Mouse (Mus musculus) lung, postnatal 14 days (tissue): ENCODE data around the gene Tfip11.

Experiments
- DNase-seq: peaks from one replicate; pipeline ENCODE4 v3.0.0; 2021

Tfip11 gene

DNA sequence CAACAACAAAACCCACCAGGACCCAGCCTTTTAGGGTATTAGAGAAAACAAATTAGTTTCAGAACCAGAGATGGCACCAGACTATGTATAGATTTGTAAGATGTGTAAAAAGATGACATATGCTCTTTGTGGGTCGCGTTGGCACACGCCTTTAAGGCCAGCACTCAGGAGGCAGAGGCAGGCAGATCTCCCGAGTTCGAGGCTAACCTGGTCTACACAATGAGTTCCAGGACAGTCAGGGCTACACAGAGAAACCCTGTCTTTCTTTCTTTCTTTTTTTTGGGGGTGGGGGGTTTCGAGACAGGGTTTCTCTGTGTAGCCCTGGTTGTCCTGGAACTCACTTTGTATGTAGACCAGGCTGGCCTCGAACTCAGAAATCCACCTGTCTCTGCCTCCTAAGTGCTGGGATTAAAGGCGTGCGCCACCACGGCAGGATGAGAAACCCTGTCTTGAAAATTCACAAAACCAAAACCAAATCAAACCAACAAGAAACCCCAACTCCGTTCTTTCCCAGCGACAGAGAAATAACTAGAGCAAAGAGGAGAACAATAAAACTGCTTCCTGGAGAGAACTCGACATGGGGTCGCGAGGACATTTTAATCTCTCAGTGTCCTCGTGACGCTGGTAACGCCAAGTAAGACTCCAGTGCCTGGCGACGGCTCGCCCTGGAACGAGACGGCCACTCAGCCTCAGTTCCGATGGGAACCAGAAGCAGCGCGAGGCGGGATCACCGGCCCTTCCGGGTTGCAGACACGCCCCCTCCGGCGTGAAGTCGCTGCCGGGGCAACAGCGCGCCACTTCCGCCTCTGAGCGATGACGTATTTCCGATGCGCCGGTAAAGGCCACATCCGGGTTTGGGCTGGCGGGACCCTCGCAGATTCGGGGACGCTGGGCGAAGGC lies at the start of gene Tfip11:
TSS of gene Tfip11 (plus strand) at position 813 of the 900 bp plus-strand sequence.
- DNase-seq = peak; percentile 97

DNA sequence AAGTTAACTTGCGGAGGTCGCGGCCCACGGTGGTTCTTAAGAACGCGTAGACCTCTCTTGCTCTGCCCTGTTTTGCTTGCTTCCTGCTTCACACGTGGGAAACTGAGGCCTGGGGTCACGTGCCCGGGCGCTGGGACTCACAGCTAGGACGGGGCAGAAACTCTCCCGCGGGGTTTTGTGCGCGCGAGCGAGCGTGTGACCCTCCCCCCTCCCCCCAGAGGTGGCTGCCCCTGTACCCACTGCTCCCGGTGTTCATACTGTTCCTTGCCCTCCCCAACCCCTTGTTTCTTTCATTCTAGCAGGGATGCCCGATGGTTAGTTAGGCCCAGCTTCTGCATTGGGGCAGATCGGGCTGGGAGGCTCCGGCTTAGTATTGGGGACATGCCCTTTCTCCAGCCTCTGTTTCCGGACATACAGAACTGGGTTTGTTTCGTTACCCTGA lies 49.2 kb upstream of the Tfip11 start:
- no peak for DNase-seq

DNA sequence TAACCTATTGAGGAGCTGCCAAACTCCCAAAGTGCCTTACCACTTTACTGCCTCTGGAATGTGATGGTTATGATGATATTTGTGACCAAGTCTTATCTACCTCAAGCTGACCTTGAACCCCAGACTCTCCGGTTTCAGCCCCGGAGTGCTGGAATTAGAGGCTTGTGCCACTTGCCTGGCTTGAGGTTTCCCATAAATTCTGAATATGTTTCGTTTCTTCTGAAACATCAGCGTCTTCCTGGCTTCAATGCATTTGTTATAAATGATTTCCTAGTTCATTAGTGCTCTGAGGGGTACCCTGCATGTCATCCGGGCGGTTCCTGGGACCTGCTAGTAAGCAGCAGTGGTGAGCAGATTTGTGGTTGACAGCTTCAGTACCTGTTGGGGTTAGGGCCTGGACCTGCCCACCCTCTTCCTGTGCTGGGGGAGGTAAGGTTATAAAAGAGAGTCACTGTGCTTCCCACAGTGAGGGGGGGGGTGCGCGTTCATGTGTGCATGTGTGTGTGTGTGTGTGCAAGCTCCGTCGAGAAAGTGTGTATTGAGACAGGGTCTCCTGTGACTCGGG lies 48.2 kb upstream of the Tfip11 start:
- DNase-seq = no peak

DNA sequence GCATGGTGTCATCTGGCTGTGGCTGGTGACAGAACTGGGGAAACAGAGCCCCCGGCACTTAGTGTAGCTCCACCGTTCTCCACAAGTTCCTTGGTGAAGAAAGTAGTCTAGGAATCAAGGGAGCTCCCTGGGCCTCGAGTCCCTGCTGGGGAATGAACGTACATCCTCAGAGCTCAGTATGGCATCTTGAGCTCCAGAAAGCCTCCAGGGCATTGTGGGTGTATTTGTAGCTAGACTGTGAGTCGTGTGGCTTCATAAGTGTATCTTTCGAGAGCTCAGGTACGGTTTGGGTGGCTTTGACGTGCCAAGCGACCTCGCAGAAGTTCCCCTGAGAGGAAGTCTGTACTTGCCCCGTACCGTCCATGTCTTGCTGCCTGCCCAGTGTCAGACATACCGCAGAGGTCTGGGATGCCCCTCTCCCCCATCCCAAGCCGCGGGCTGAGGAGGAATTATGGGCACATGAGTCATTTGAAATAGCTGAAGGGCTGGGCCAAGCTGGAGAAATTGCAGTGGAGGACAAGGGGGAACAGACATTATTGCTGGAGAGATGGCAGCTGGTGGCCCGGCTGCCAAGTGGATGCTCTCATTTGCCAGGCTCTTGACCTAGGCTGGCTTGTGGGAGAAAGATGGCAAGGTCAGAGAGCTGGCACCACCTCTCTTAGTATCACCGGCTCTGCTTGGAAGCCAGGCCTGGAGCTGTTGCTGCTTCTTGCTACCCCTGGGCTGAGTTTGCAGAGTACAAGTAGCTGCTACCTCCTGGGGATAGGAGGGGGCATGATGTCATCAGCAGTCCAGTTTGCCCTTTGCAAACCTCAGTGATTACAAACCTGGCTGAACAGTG lies 46.8 kb upstream of the Tfip11 start:
- DNase-seq = no peak

DNA sequence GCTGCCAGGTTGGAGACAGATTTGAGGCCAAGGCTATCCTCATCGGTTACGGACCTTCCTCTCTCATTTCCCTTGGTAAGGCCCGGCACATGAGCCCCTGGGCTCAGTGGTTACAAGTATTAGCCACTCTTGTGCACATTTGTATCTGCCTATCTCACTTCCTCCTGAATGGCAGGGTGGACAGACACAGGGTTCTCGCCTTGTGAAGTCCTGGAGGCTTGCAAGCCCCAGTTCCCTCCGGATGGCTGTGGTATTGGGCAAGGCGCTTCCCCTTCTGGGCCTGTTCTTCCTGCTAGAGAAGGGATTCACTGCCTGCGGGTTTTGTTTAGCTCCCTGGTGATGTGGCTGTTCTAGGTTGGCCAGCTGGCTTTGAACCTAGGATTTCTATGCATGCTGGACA lies 46.0 kb upstream of the Tfip11 start:
- DNase-seq = no peak

DNA sequence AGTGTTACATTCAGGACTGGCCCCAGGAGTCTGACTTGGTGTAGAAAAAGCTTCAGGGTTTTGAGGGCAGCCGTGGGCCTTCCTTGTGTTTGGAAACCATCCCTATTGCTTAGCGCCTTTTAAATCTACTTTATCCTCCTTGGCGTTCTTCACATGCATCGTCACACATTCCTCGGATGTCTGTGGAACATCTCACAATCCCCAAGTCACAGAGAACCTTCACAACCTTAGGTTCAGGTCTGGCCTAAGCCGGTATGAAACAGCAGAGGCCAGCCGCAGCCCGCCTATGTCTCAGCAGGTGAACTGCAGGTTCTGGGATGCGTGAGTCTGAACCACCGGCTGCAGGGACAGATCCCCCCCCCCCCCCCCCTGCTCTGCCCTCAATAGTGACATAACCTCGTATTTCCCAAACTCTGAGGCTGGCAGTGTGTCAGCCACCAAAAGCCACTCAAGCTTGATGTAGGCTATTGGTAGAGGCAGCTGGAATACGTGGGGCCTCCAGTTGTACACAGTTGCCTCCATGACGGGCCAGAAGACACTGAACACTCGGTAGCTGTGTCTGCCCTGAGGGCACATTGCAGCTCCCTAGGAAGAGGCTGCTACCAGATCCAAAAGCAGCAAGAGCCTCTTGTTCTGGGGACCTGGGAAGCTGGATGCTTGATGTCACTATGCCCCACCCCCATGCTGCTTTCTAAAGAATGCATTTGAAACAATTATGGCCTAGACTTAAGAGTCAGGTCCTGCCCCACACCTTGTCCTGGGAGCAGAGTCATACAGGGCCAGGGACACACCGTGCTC lies 45.1 kb upstream of the Tfip11 start:
- no peak for DNase-seq

DNA sequence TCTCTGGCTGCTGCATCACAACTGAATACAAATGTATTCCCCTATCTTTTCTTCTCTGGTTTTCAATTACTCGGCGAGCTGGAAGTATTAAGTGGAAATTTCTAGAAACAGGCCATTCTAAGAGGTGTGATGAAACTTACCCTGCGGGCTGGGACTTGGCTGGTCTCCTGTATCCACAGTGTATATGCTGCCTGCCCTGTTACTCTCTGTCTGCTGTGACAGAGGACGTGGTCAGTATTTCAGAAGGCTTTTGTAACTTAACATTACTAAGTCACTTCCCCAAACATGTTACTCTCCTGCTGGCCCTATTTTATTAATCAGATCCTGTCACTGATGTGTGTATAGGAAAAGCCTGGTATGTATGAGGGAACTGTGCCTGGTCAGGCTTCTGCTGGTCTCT lies 44.5 kb upstream of the Tfip11 start:
- no peak for DNase-seq

DNA sequence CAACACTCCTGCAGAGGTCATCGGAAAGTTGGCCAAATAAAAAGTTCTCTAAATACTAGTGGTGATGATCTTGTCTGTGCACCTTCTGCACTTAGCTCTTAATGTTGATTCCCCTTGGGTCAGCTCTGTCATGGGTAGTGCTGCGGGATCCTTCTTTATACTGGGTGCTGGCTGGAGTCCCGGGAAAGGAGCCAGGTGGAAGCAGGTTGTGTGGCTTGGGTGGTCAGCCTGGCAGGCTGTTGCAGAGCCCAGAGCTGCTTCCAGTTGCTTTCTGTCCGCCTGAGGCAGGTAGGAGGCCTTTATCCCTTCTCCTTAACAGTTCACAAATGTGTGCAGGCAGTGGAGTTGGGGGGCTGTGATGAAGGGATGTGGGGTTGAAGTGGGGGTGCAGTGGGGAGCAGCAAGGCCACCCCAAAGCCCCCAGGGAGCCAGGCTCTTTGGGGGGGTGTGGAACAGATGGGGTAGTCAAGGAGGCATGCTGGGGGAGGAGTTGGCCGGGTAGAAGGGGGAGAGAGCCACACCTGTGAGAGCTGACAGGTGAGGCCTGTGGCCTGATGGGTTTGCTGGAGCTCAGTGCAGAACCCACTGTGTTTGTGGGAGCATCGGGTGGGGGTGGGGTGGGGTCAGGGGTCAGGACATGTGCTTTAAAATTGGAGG lies 43.9 kb upstream of the Tfip11 start:
- no peak for DNase-seq

DNA sequence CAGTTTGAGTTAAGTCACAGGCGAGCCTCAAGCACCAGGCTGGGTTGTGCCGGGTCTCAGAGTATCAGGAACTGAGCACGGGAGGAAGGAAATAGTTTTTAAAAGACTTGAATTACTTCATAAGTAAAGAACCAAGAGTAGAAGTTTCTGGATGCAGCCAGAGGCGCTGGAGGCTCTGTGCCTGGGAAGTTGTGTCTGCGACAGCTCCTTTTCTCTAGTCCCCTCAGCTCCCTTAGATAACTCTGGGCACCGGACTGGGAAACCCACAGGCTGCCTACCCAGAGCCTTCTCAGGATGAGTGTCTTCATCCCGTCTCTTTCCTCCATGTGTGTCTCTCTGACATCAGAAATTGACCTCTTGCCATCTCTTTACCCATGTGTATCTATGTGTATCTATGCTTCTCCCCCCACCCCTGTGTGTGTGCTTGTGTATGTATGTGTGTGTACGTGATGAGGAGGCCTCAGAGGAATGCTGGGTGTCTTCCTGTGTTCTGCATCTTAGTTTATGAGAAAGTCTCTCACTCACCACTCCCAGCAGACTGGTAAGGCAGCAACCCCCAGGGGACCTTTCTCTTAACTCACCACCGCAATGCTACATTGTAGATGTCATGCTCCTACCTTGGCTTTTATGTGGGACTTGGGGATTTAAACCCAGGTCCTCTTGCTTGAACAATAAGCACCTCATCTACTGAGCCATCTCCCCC lies 43.2 kb upstream of the Tfip11 start:
- DNase-seq = no peak

DNA sequence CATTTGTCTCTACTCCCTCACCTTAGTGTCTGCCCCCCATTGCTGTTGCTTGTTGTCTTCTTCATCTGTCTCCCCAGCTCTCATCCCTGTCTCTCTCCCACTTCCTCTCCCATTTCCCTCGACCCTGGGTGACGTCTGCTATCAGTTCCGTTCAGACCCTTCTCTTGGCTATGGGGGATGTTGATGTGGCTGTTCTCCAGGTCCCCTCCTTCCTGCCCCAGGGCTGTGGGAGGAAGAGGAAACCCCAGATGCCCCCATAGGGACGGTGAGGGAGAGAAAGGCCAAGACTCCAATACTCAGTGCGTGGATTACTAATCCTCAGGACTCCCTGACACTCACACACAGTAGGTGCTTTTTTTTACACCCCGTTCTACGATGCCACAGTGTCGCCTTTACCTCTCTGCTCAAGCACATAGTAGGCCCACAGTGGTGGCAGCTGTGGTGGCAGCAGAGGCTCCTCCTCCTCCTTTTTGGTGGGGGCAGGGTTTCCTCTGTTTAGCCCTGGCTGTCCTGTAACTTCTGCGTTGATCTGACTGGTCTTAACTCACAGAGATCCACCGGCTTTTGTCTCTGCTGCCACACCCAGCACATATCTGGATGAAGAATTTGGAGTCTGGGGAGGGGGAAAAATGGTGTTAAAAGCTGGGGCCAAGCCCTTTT lies 42.5 kb upstream of the Tfip11 start:
- peak; percentile 63 for DNase-seq

DNA sequence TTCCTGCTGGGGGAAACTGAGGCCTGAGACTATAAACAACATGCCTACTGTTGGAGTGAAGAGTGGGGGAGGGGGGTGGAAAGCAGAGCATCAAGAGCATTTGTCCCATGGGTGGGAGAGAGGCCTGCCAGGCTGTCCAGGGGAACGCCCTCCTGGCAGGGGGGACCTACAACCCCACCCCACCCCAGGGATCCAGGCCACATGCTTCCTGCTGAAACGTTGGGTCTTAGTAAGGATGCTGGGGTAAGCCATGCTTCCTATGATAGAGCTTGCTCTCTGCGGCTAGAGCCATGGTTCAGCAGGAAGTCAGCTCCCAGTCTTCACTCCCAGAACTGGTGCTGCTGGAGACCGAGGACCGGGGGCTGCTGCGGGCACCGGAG lies 42.0 kb upstream of the Tfip11 start:
- no peak for DNase-seq

DNA sequence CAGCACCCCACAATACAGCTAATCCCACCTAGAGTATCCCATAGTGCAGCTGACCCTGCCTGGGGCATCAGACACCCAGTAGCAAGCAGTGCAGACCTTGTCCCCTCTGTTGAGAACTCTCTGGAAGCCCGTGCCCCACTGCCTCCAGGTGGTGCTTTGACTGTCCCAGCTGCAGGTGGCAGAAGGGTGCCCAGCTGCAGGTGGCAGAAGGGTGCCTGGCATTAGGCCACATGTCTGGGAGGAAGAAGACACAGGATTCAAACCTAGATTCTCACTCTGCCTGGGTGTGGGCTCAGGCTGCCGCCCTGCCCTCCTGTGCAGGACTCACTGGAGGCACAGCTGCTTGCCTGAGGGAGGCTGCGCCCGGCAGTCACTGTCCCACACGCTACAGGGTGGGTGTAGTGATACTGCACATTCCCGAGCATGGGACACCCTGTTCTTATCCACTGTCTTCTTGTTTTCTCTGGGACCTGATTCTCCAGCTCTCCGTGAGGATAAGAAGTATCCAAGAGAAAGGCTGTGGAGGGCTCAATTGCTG lies 40.5 kb upstream of the Tfip11 start:
- no peak for DNase-seq

DNA sequence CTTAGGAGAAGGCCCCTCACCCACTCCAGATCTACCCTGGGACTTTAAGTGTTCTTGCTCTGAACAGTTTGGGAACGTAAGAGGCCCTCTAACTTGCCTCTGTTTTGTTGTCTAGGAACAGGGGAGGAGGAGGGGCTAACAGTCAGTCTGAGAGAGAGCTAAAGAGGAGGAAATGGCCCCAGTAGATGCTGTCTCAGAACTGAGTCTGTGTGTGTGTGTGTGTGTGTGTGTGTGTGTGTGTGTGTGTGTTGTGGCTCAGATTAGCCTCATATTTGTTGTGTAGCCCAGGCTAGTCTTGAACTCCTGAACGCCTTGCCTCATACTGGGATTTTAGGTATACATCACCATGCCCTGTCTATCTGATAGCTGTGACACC lies 39.6 kb upstream of the Tfip11 start:
- no peak for DNase-seq

DNA sequence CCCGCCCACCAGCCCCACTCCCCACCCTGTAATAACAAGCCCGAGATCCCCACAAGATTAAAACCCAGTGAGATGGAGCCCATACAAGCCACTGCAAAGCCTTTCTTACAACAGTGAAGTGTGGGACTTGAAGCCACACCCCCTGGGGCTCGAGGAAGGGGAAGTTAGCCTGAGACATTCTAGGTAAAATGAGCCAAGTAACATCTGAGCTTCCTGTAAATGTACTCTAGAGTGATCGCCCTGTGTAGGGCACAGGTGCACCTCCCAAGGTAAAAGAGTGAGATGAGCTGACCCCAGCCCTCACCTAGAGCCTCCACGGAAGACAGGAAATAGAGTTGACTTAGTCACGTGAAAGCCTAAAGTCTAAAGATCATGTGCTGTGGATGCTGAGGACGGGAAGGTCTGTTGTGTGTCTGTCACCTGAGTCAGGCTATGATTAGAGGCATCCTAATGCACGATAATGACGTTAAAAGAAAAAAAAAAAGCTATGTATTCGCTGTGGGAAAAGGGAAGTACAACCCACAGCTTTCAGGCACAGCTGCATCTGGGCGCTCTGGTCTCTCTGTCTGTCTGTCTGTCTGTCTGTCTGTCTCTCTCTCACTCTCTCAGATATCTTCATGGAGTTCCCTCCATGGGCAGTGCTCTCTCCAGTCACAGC lies 39.0 kb upstream of the Tfip11 start:
- DNase-seq = no peak

DNA sequence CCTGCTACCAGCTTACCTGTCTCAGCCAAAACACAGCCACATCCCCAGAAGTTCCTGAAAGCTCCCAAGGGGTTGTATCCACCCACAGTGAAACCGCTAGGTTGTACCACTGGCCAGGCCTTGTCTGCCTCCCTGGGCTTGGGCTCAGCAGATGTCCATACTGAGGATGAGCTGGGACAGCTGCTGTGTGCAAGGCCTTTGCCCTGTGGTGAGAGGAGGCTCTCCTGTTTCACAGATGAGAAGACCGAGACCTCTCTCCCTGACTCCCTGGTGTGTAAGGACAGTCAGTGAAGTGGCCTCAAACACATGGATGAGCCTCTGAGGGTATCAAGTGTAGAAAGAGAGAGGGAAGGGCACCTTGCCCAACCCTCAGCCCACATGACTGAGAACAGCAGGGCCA lies 38.5 kb upstream of the Tfip11 start:
- no peak for DNase-seq

DNA sequence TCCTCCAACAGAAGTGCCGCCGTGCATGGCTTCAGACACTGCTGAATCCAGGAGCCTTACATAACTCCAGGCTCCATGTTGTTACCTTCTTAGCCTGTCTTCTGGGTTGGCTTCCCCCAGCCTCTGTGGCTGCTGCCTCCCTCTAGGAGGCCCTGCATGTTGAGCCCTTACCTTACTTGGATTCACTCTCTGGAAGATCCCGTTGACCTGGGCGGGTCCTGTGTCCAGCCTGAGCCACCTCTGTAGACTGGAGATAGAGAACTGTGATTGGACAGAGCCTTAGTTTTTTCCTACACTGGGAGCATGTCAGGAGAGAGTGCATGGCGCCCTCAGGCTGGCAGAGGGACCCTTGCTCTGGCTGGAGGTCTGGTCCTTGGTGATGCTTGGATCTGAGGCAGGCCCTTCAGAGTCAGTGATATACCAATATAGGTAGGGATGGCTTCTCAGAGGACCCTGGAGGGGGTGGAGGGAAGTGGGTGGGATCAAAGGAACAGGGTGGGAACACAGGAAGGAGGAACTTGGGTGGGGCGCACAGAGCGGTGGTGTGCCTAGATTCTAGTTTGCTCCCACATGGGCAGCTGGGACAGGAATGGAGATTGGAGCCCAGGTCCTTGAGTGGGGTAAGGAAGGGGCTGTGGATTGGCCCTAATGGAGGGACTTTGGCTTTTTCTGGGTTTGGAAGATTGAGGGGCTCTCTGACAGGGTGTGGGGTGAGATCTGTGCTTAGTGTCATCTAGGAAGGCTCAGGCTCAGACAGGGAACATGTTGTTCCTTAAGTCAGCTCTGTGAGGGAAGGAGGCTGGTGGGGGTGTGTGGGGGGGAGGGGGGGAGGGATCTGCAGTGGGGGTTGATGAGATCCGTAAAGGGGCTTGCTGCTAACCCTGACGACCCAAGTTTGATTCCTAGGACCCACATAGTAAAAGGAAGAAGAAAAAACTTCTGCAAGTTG lies 37.7 kb upstream of the Tfip11 start:
- DNase-seq = peak; percentile 56

DNA sequence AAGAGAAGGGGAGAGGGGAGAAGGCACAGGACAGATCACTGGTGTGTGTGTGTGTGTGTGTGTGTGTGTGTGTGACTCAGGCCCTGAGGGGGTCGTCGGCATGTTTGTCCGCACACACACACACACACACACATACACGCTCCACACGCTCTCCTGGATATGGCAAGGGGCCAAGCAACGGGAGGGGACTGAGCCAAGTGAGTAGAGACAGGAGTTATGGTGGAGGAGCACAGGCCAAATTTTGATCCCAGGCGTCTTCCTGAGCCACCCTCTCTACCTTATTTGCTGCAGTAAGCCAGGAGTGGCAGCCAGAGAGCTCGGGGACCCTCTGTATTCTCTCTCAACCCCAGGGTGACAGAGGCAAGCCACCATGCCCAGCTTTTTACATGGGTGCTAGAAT lies 36.9 kb upstream of the Tfip11 start:
- peak; percentile 47 for DNase-seq

DNA sequence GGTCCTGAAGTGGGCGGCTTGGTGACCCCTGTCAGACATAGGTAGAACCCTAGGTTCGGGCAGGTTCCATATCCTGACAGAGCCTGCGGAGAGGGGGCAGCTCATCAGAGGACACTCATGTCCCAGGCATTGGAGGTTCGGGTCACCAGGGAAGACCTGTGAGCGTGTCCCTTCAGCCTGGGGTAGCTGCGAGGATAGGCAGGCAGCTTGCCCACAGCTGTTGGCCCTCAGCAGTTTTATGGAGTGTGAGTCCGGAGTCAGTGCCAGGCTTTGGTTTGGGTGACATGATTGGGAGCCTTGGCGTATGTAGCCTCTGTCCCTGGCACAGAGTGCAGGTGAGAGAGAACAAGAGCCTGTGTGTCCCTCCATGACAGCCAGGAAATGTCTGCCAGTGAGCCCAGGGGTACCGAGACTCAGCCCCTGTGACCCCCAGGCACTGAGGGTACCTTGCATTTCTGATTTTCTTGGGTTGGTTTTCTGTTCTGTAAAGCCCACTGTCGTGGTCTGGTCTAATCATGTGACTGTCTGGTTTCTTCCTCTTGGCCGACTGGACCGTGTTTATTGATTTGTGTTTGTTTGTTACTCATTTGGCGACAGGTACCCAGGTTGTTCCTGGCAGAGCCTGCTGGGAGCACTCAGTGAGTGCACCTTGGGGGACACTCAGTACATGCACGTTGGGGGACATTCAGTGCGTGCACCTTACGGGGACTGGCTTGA lies 36.2 kb upstream of the Tfip11 start:
- DNase-seq = peak; percentile 51
